Mouse (Mus musculus) megakaryocyte, adult 5-6 weeks (primary cell): Measurements from ENCODE around the gene E2f4. TPM values are rescaled to one million over a fixed set of nuclear protein-coding genes. Genes with fewer than 3 reads are reported as not detected.
A peak's percentile ranks its signal among the peaks of the same experiment; 100 is the strongest.

Experiments
- ATAC-seq: 2 replicates; pipeline ENCODE4 v1.8.0; 2016; ENCODE audit warnings: mild to moderate bottlenecking, inconsistent platforms; ENCODE audit not compliant: poor library complexity, severe bottlenecking
- total RNA-seq, 2 experiments: library from RNA; stranded (forward) in 1 of 2; stranded (reverse) in 1 of 2; fragments of 153-499, 151-499 nt in 1 of 2; fragments of 221-1000, 200-1000 nt in 1 of 2; gene quantifications; 2 replicates each; pipeline versions ENCODE4 v1.2.3 to v1.2.4; 2015 to 2017

Gene E2f4
- total RNA-seq, 2 experiments from 2014 or later, result 26.9 to 75.8 TPM

DNA sequence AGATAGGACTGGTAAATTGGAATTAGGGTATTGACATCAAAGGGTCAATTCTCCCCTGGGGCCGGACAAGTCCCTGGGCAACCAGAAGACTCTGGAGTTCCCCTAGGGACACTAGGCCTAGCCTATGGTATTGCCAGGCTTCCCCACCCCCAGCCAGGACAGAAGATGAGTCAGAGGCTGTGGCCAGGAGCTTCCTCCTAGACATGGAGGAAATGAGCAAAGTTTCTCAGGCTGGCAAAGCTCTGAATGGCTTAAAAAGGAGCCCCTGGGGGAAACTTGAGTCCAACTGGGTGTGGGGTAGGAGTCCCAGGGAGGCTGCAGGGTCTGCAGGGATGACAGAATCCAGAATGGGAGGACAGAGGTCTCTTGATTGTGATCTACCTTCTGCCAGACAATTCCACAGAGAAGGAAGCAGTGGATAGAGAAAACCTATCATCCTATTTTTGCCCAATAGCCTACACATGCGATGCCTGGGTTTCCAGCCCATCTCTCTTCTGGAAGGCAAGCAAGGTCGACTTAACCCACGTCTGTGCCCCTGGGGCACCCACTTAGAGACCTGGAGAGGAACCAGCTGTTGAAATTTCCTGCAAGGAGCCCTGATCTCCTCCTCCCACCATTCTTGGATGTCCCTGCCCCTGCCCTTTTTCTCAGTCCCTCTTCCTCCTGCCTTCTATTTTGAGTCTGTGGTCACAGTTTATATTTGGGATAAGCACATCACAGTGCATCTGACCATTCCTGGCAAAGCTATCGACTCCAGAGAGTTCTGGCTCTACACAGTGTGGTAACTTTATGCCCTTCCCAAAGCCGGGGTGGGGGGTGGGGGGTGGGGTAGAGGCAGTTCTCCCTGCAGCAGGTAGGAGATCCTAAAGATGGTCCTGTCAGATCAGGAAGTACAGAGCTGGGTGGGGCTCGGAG, 47.9 kb downstream of the E2f4 start:
- ATAC-seq, result peak; percentile 53

DNA sequence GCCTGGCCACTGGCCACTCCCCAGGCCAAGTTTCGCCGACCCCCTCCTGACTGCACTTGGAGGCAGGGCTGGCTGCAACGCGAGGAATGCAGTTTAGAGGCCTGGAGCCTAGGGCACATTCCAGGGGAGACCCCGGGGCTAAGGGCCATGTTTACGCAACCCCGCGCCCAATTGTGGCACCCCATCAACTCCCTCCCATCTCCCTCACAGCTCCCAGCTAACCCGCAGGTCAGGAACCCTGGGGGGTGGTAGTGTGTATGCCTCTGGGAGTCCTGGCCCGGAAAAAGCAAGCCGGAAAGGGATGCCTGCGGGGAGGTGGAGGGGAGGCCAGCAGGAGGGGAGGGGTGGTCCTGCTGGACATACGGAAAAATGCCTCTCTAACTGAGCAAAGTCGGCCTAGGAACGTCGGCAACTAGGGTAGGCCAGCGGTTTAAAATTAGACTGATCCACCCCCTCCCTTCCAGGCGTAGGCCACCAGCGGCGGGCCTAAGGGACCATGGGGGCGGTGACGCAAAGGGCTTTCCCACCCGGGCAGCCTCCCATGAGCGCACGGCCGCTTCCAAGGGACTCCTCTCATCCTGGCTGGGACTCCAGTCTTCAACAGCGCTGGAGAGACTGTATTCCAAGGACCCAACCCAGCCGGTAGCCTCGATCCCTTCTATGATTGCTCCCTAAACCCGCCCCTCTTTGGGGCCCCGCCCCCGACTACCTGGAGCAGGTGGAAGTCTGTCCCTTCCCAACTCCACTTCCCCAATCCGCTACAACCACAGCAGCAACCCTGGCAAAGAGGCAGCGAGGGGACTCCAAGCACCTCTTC, 49.4 kb downstream of the E2f4 start:
- ATAC-seq, result 0 out of 2 replicates have a peak, but pooled peaks have one; percentile 0

DNA sequence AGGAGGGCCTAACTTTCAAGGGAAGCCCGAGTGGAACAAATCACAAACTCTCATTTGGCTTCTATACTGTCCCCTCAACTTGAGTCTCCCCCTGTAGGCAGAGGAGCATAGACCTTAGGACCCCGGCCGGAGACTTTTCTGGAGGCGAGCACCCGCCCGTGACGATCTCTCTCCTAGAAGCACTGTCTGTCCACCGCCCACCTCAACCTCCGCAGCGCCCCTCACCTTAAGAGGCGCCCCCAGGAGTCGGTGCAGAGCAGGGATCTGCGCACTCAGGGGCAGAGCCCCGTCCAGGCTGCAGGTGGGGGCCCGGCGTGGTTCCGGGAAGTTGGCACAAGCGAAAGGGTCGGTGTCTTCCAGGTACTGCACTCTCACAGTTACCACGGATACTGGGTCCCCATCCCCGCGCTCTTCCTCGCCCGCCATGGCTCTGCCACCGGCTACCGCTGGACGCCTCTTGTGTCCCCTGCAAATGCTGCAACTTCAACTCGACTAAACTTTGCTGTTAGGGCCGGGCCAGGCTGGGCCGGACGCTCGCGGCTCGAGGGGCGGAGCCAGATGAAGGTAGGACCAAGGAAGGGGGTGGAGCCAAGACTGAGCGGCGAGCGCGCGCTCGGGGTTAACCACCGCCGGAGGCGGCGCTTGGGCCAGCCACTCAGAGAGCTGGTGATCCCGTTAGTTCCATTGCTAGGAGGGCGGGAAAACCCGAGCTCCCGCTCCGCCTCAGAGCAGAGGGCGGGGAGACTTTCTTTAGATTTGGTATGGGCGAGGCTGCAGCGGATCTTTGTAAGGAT, 50.2 kb downstream of the E2f4 start, which contains the start of gene Fhod1:
TSS of gene Fhod1 (minus strand) at position 526 of the 794 bp plus-strand sequence.
- ATAC-seq, result peak; percentile 85

DNA sequence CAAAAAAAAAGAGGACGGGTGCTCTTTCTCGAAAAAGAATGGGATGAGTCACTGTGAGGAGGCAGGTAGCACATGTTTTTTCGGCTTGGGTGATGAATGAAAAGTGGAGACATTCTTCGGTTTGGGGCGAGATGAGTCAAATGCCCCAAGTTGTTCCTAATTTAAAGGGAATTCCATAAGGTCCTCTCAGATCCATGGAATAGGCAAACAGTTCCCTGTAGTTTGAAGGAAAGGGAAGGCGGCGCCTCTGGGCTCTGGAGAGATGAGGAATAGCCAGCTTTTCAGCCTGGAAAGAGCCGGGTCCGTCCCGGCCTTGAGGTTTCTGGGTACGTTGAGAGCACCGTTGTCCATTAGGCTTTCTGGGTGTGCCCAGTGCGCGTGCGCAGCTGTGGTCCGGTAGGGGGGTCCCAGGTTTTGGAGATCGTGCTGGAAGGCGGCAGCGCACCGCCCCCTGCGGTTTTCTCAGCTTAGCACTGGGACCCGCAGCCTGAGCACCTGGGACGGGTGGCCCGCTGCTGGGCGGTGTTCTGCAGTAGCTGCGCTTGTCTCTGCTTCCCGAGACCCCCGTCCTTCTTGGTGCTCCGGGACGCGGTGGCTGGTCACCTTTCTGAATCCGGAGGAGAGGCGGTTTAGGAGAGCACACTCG, 51.1 kb downstream of the E2f4 start, which contains the start of gene Slc9a5:
TSS of gene Slc9a5 (plus strand) at position 394 of the 646 bp plus-strand sequence.
- ATAC-seq, result no peak

- ATAC-seq, result no peak
These were observed 51.8 kb downstream of the E2f4 start for GRCm38 (mm10) chr8:105349096-105349771.

GRCm38 (mm10) chr8:105350186-105350585, 52.7 kb downstream of the E2f4 start:
- ATAC-seq, result no peak

- no peak for ATAC-seq
These were observed 56.2 kb downstream of the E2f4 start for GRCm38 (mm10) chr8:105353583-105354135.

DNA sequence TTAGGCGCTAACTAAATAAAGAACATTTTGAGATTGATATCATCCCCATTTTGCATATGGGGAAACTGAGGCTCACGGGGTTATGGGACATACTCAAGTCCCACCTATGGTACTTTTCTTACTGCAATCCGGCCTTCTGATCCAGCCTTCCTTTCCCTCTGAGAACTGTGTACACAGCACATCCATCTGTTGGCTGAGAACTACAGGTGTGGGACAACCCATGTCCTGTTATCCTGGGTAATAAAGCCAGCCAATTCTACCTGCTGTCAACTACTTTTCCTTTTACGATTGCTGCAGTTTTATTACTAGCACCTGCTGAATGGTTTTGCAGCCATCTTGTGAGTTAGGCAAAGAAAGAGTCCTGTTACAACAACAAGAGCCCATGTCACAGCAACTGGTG, 57.1 kb downstream of the E2f4 start:
- ATAC-seq, result no peak

Other genes with a start within 250 kb of the E2f4 start
- not detected in 2 replicates for gene Ces3a, start 249.1 kb upstream of the E2f4 start, total RNA-seq (2015)
- gene Ces3a, start 249.1 kb upstream of the E2f4 start, total RNA-seq (2017), result not detected in 2 replicates
- not detected in 2 replicates for gene Ces3b, start 213.9 kb upstream of the E2f4 start, total RNA-seq (2015)
- gene Ces3b, start 213.9 kb upstream of the E2f4 start, total RNA-seq (2017), result not detected in 2 replicates
- not detected in 2 replicates for gene Ces4a, start 165.9 kb upstream of the E2f4 start, total RNA-seq (2015)
- gene Ces4a, start 165.9 kb upstream of the E2f4 start, total RNA-seq (2017), result not detected in 2 replicates
- gene Cbfb, start 127.0 kb upstream of the E2f4 start, total RNA-seq (2015), result 178 and 200 TPM in 2 replicates
- 204 and 207 TPM in 2 replicates for gene Cbfb, start 127.0 kb upstream of the E2f4 start, total RNA-seq (2017)
- 26.7 and 27.4 TPM in 2 replicates for gene D230025D16Rik, start 72.5 kb upstream of the E2f4 start, total RNA-seq (2015)
- gene D230025D16Rik, start 72.5 kb upstream of the E2f4 start, total RNA-seq (2017), result 22.5 and 27.8 TPM in 2 replicates
- gene B3gnt9, start 42.5 kb upstream of the E2f4 start, total RNA-seq (2015), result 0.31 TPM in 1 of 2 replicates, not detected in the other
- gene B3gnt9, start 42.5 kb upstream of the E2f4 start, total RNA-seq (2017), result 0.15 TPM in 1 of 2 replicates, not detected in the other
- 10.6 and 11.1 TPM in 2 replicates for gene Tradd, start 33.1 kb upstream of the E2f4 start, total RNA-seq (2015)
- 13.3 and 13.5 TPM in 2 replicates for gene Tradd, start 33.1 kb upstream of the E2f4 start, total RNA-seq (2017)
- gene Fbxl8, start 33.0 kb upstream of the E2f4 start, total RNA-seq (2015), result 4.1 and 6.3 TPM in 2 replicates
- gene Fbxl8, start 33.0 kb upstream of the E2f4 start, total RNA-seq (2017), result 3.3 and 3.6 TPM in 2 replicates
- 0.22 TPM in 1 of 2 replicates, not detected in the other for gene Hsf4, start 27.9 kb upstream of the E2f4 start, total RNA-seq (2015)
- gene Hsf4, start 27.9 kb upstream of the E2f4 start, total RNA-seq (2017), result not detected in 2 replicates
- not detected in 2 replicates for gene Nol3, start 21.5 kb upstream of the E2f4 start, total RNA-seq (2015)
- gene Nol3, start 21.5 kb upstream of the E2f4 start, total RNA-seq (2017), result 0.07 TPM in 1 of 2 replicates, not detected in the other
- 0.14 and 1.1 TPM in 2 replicates for gene 4931428F04Rik, start 7.8 kb upstream of the E2f4 start, total RNA-seq (2015)
- 0.18 and 0.94 TPM in 2 replicates for gene 4931428F04Rik, start 7.8 kb upstream of the E2f4 start, total RNA-seq (2017)
- 0.09 and 0.25 TPM in 2 replicates for gene Exoc3l, start 1.6 kb upstream of the E2f4 start, total RNA-seq (2015)
- 0.26 TPM in 1 of 2 replicates, not detected in the other for gene Exoc3l, start 1.6 kb upstream of the E2f4 start, total RNA-seq (2017)
- 0.46 and 0.58 TPM in 2 replicates for gene Elmo3, start 7.9 kb downstream of the E2f4 start, total RNA-seq (2015)
- gene Elmo3, start 7.9 kb downstream of the E2f4 start, total RNA-seq (2017), result 0.20 and 0.51 TPM in 2 replicates
- gene Lrrc29, start 28.6 kb downstream of the E2f4 start, total RNA-seq (2015), result 0.89 and 1.8 TPM in 2 replicates
- gene Lrrc29, start 28.6 kb downstream of the E2f4 start, total RNA-seq (2017), result 1.7 and 3.1 TPM in 2 replicates
- 65.7 and 72.3 TPM in 2 replicates for gene Tmem208, start 28.7 kb downstream of the E2f4 start, total RNA-seq (2015)
- 33.0 and 40.9 TPM in 2 replicates for gene Tmem208, start 28.7 kb downstream of the E2f4 start, total RNA-seq (2017)
- 10.9 and 12.6 TPM in 2 replicates for gene Fhod1, start 50.3 kb downstream of the E2f4 start, total RNA-seq (2015)
- gene Fhod1, start 50.3 kb downstream of the E2f4 start, total RNA-seq (2017), result 5.1 and 7.2 TPM in 2 replicates
- gene Slc9a5, start 51.2 kb downstream of the E2f4 start, total RNA-seq (2015), result 0.56 and 0.87 TPM in 2 replicates
- gene Slc9a5, start 51.2 kb downstream of the E2f4 start, total RNA-seq (2017), result 0.73 and 0.77 TPM in 2 replicates
- 0.22 TPM in 1 of 2 replicates, not detected in the other for gene Plekhg4, start 75.6 kb downstream of the E2f4 start, total RNA-seq (2015)
- 0.11 and 0.16 TPM in 2 replicates for gene Plekhg4, start 75.6 kb downstream of the E2f4 start, total RNA-seq (2017)
- not detected in 2 replicates for gene Kctd19, start 115.8 kb downstream of the E2f4 start, total RNA-seq (2015)
- not detected in 2 replicates for gene Kctd19, start 115.8 kb downstream of the E2f4 start, total RNA-seq (2017)
- gene Lrrc36, start 115.9 kb downstream of the E2f4 start, total RNA-seq (2015), result 0.07 TPM in 1 of 2 replicates, not detected in the other
- not detected in 2 replicates for gene Lrrc36, start 115.9 kb downstream of the E2f4 start, total RNA-seq (2017)
- gene Tppp3, start 173.9 kb downstream of the E2f4 start, total RNA-seq (2015), result 2.5 and 2.9 TPM in 2 replicates
- gene Tppp3, start 173.9 kb downstream of the E2f4 start, total RNA-seq (2017), result 6.5 and 13.4 TPM in 2 replicates
- 0.52 and 1.2 TPM in 2 replicates for gene Zdhhc1, start 199.2 kb downstream of the E2f4 start, total RNA-seq (2015)
- gene Zdhhc1, start 199.2 kb downstream of the E2f4 start, total RNA-seq (2017), result 0.20 and 0.92 TPM in 2 replicates
- not detected in 2 replicates for gene Hsd11b2, start 221.1 kb downstream of the E2f4 start, total RNA-seq (2015)
- gene Hsd11b2, start 221.1 kb downstream of the E2f4 start, total RNA-seq (2017), result not detected in 2 replicates